Mouse (Mus musculus) fibroblast of lung, adult 2 months (primary cell): ENCODE measurements around the gene Acss3.

Source experiments
- DNase-seq: peaks from one replicate; pipeline ENCODE4 v3.0.0-alpha.2; 2011; ENCODE audit warnings: low read depth

The Acss3 gene

DNA sequence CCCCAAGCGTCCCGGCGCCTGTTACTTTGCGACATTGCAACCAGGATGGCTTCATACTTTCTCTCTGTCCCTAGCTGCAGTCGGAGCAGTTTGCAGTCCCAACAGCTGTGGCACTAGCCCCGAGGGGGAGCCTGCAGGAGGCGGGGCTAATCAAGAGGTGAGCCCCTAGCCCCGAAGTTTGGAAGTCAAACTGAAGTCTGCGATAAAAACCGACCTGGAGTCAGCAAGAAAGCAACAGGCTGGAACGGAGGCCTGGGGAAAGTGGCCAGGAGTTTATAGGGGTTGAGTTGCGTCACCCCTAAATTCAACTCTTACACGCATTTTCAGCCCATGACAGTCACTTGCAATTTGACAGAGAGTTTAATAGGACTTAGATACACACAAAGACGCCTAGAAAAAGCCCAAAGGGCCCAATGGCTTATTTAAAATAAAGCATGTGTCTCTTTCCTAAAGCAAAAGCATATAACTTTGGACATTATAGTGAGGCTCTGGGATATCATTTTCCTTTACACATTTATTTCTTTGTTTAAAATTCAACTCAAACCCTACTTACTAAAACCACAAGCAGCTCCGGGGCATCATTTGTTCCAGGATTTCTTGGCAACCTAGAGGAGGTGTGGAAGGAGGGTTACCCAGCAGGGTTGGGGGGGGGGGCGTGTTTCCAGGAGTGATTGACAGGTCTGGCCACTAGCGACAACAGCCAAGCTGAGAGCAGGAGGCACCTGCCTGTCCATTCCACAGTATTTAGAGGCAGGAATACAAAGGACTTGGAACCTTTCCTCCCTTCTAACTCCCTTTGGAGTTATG lies at the start of gene Acss3:
Gene Acss3 (minus strand): TSS at position 140 of the 807 bp plus-strand sequence.
- DNase-seq = no peak

DNA sequence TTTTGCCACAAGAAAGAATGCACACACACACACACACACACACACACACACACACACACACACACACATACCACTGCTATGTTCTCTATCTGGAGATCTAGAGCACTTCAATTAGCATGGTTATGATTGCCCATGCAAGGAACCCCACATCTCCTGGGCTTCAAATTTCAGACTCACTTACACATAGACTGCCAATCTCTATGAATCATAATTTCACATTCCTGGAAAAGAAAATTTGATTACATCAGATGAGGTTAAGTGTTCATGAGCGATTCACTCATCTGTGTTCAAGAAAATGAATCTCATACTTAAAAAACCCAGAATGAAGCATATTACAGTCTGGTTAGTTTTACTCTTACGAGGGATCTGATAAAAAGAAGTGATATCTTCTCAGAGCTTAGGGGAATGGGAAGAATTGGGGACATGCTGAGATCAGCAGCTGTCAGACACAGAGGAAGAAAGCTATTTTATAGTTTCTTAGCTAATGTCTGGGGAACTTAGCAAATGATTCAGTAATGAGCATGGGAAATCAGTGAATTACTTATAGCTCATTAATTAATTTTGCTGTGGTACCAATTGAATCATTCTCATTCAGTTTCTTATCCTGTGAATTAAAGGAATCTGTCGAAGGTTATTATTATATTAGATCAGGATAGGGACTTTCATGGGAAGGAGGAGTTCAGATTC lies 48.7 kb upstream of the Acss3 start:
- DNase-seq = peak; percentile 32

DNA sequence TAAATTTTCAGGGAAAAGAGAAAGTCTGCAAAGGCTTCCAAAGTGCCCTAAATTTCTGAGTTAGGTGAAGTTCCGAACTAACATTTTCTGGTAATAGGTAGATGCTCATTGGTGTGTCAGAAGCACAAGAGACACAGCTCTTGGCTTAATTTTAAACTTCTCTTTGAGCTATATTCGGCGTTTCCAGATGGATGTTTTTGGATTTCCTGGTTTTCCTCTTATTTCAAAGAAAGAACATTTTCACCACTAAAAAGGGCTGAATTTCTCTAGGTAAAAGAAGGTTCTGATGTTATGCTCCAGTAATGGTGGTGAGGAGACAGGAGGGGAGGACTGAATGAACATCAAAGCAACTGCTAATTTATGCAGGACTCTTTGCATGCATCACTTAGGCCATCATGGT lies 43.0 kb upstream of the Acss3 start:
- no peak for DNase-seq

DNA sequence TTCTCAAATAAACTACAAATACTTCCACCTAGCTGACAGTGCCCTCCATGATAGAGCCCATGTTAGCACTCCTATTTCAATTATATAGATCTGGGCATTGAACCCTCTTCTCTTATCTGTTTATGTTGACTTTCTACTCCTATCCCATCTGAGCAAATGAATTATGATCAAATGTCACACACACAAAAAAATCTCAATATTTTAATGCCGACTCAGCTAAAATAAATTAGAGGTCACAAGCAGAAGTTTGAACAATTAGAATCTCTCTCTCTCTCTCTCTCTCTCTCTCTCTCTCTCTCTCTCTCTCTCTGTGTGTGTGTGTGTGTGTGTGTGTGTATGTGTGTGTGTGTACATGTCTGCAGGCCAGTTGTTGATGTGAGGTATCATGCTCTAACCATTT lies 25.3 kb upstream of the Acss3 start:
- no peak for DNase-seq

DNA sequence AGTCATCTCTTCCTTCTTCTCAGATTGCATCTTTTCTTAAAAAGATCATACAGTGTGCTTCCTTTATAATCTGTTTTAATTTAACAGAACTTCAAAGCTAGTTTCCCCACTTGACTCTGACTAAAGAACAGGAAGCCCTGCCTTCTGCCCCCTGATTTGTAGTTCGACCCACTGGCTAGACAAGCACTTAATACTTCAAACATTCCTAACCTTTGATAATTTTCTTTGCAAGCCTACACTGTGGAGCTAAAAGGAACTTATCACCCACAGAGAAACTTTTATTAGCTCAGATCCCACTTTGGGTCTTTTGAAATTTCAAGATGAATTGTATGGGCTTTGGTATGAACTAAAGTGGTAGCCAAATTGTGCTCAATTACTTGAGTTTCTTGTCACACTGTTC lies 20.5 kb upstream of the Acss3 start:
- no peak for DNase-seq

DNA sequence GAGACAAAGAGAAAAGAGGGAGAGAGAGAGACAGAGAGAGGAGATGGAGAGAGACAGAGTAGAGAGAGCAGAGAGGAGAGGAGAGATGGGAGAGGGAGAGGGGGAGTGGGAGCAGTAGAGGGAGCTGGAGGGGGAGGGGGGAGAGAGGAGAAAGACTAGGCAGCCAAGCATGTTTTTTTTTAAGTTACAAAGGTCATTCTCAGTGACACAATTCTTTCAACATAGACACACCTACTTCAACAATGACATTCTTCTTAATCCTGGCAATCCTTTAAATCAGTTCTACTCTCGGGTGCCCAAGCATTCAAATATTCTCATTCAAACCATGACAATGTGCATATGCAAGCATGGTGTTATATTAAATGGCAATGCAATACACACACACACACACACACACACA lies 19.4 kb upstream of the Acss3 start:
- no peak for DNase-seq

DNA sequence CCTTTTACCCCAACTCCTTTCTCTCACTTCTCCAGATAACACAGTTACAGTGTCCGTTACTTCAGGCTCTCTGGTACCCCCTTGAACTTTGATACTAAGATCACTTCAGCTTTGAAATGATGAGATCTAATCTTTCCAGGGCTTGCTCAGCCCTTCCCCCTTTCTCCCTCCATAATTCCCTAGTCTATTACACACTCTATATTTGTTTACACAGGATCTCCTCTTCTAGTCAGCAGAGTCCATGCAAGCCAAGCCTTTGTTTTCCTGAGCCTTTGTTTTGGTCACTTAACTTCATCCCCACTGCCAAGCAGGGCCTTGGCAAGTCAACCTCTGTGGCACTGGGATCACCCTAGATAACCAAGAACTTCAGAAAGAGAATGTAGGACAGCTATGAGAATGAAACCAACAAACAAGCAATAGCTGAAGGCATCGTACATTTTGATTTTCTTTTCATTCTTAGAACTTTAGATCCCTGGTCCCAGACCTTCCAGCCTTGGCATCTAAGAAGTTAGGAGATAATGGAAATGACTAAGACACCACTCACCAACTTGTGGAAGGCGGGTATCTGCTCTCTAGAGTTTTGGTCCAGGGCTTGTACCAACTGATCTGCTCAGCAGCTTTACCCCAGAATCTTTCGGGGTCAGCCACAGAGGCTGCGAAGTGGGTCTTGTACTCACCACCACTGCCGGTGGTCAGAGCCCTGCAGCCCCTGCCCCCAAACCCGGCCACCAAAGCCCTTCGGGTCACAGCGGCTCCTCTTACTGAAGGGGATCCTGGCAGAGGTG lies 532 bp downstream of the Acss3 start:
- no peak for DNase-seq

DNA sequence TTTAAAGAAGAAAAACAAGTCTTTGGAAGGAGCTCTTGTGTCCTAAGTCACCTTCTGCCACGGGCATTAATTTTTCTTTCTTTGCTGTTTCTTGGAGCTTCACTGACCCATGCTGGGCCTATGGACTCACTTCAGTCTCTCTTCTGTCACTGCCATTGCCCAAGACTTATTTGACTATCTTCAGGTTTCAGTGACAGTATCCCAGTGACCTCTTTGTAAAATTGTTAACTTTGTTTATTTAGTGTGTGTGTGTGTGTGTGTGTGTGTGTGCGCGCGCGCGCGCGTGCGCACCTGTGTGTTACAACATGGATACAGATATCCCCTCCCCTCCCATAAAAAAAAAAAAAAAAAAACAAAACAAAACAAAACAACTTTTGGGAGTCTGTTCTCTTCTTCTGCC lies 2.2 kb downstream of the Acss3 start:
- no peak for DNase-seq

DNA sequence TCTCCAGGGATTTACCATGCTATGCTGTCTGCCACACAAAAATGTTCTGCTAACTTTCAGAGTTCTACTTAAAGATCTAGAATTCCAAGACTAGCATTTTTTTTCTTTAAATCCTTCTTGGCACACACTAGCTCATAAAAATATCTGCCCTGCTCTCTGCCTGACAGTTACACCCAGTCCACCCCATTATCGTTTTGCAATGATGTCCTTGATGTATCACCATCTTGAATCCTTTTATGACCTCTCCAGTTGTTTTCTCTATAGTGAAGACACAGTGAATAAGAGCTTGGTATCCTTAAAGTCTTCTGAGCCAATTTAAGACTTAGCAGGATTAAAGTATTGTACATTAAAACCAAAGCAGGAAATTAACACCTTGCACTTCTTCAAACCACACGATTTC lies 4.3 kb downstream of the Acss3 start:
- DNase-seq = no peak

DNA sequence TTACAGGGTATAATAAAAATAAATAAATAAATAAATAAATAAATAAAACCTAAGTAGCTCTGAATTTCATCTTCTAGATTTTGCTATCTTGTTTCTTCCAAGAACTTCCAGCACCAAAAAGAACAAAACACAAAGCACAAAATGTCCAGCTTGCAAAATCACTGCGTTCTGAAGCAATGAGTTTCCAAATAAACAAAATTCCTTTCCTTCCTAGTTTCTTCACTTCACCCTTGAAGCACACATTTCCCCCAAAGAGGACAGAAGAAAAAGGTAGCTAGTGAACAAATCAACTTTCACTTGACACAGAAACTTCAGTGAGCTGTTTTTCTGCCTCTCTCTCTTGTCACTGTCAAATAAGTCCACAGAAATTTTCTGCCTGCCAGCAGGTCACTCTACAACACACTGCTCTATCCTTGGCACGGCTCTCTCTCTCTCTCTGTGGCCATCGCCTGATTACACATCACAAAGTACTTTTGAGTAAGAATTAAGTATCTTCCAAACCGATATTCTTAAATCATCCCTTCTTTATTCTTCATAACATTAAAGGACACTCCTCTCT lies 6.7 kb downstream of the Acss3 start:
- DNase-seq = no peak

DNA sequence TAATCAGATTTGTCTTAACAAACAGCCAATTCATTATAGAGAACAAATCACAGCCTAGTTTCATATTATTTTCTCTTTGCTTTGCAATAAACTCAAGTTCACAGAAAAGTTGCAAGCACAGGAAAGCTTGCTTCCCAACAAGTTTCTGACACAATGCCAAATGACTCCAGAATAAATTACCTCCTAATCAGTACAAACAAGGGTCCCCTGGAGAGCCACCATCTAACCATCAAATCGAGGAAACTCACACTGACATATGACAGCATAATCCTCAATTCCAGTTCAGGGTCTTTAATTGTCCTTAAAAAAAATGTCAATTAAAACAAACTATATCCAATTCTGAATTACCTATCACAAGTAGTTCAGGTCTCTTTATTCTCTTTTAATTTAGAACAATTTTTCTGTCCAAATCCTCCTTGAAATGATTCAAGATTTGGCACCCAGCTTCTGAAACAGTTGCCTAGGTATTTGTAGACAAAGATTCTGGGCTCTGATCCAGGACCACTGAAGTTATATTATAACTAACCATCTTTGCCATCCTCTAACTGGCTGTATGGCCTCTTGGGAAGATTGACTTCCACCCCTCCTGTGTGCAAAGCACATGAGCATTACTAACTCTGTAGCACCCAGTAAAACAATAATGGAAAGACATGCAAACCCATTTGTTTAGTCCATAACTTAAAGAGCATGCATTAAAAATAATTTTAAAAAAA lies 7.4 kb downstream of the Acss3 start:
- DNase-seq = no peak

DNA sequence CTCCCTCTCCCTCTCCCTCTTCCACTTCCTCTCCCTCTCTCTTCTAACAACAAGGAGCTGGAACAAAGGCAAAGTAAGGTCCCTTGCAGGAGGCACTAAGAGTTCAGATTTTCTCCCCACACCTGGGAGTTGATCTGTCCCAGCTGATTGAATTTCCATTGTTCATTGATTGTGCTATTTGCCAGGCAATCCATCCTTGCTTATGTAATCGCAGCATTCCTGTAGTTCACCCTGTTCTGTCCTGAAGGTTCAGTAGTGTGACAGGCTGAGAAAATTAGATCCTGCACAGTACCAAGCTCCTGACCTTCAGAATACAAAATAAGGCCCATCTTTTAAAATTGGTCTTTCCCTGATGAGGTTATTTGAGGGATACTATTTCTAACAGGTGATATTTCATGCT lies 8.3 kb downstream of the Acss3 start:
- DNase-seq = no peak

DNA sequence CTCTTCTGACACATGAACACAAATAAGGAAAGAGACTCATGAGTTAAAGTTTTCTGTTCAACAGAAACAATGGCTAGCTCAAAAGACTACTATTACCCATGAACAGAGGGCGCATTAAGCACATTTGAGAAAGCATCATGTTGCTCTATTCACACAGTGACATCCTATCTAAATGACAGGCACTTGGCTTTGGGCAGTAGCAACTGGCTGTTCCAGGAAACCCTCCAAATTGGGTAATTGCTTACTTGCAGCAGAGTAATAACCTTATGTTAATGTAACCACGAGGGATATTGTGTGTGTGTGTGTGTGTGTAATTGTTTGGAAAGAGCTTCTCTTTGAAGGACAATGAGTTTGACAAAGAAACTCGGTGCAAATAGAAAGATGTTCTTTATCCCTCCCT lies 29.0 kb downstream of the Acss3 start:
- DNase-seq = no peak

DNA sequence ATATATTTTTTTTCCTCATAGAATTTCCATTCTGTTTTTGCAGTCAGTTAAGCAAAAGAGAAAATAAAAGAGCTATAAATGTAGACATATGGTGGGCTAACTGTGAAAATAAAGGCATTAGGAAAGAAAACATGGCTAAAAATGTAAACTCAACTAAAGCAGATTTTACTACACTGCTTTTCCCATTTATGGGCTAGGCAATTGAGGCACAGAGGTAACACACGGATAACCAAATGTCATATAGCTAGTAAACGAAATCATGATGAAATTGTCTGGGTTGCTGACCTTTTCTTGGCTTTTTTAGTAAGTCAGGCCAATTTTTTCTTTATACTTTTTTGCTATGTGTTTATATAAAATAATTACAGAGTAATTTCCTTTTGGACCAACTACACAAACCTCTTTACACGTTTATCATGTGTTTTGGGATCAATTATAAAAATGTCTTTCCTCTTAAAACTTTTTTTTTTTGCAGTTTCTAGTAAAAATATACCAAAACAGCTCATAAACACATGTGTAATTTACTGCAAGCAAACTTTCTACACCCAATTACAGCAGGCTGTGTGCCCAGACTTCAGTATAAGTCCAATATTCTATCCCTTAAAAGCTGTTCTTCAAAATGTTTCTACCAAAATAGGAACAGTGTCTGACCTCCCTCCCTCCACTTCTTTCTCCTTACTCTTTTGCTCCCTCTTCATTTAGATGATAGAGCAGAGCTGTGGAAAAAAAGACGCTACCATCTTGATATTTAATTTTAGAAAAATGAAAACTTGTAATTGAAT lies 69.4 kb downstream of the Acss3 start:
- no peak for DNase-seq

DNA sequence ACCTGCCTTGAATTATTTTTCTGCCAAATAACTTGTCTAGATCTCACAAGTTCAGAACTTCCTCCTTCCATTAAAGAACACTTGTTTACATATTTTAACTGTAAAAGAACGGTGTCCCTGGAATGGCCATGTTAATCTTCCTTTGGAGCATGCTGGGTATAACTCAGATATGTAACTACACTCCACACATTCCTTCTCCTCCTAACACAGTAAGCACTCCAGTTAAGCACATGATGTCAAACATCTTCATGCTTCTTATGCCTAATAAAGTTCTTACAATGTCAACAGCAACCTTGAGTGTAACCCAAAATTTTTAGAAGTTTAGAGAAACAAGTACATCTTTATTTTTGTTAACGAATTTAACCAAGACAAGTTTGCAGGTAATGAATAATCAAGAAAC lies 73.0 kb downstream of the Acss3 start:
- no peak for DNase-seq

DNA sequence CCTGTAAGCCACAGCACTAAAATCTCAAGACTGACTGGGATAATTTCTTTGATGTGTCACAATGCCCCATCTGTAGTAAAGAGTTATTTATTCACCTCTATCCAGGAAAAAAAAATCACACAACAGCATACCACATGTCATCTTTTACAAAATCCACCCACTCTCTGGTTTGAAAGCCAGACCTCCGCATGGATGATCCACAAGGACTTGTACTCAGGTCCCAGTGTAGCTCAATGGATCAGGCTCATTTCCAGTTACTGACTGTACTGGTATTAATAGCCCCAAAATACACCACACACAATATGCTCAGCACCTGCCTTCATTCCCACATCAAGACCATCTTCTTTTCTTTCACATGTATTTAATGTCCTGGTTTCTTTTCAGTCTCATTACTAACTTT lies 80.8 kb downstream of the Acss3 start:
- DNase-seq = no peak

DNA sequence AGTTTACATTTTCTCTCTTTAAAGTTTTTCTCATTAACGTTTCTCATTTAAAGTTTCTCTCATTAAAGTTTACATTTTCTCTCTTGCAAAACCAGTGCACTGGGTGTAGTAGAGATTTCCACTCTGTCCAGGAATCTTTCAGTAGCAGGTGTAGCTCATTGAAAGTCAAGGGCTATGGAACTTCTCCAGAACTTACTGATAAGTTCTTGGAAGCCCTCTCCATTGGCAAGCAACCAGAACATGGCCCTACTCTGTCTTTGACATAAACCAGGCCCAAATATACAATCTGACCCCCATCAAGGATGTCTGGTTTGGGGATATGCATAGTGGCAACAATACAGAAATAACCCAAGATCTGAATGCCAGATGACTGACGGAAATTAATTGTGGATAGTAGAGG lies 82.6 kb downstream of the Acss3 start:
- DNase-seq = no peak

DNA sequence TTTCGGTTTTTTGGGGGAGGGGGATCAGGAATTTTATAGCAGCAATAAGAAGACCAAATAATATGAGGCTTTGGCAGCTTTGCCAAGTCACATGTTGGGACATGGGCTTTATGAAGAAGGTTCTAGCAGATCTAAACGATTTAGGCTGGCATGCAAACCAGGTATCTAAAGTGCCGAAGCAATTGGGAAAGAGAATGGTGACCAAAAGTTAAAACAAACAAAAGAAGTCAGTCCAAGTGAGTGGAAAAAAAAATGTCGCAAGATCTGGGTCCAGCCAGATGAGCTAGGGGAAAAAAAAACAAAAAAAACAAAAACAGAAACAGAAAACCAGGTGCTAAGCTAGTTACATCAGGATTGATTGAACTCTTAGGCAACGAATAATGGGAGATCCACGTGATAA lies 83.1 kb downstream of the Acss3 start:
- no peak for DNase-seq

DNA sequence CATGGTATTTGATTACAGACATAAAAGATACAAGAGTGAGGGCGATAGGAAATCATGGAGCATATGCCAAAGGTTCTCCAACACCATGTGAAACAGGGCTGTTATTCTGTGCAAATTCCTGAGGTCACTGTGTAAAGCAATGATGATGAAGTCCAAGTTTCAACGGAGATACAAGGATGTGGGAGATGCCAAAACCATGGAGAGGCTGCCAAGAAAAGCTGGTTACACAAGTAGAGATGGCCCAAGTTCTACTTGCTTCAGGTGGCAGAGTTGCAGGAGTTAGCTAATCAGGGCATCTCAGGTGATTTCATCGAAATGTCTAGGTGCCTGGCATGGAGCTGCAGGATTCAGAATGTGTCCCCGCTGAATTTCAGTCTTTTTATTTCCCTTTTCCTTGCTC lies 84.3 kb downstream of the Acss3 start:
- no peak for DNase-seq

DNA sequence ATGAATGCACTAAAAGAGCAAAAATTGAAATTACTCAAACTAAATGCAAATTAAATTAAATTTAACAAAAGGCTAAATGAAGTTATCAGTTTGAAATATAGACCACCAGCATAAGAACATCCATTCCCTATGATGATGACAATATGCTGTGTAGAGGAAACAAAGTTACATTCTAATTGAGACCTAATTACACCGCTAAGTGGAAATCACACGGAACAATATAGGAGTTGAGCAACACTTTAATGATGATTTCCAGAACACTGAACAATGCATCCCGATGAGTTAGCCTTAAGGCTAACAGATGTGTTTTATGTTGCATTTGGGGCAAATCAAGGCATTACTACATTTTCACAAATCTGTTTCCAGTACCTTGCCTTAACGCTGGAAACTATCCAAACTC lies 99.2 kb downstream of the Acss3 start:
- no peak for DNase-seq

DNA sequence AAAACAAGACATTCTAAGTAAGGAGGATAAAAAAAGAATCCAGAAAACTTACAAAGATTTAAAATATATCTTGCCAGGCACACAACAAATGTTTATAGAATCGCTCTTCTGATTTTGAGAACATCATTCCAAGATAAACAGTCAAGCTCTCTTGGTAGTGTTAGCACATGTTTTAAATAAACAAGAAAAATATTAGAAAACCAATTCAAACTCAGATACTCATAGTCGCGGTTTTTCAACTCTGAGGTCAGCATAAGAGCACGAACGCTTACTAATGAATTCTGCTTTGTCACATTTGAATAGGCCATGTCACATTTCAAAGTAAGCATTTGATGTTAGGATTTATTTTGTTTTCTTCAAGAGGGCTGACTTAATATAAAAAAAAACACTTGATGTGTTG lies 102.3 kb downstream of the Acss3 start:
- peak; percentile 24 for DNase-seq
